Mouse (Mus musculus) myocyte (in vitro differentiated cells): ENCODE measurements around the gene Zfp239. TPM values are rescaled to one million over a fixed set of nuclear protein-coding genes. Genes with fewer than 3 reads are reported as not detected.

Experiments
- H3K27me3 ChIP-seq: one replicate; pipeline ENCODE4 v1.6.1; 2011; ENCODE audit not compliant: control insufficient read depth, insufficient read depth, insufficient read length
- H3K36me3 ChIP-seq: one replicate; pipeline ENCODE4 v1.6.1; 2011; ENCODE audit not compliant: control insufficient read depth, insufficient read depth
- H3K4me2 ChIP-seq: one replicate; pipeline ENCODE4 v1.6.1; 2011; ENCODE audit warnings: low read depth, control low read depth
- H3K4me3 ChIP-seq: one replicate; pipeline ENCODE4 v1.5.1; 2011; ENCODE audit warnings: mild to moderate bottlenecking, control low read depth, moderate library complexity
- H3K79me2 ChIP-seq: one replicate; pipeline ENCODE4 v1.6.1; 2011; ENCODE audit not compliant: control insufficient read depth, insufficient read depth
- H3ac ChIP-seq: one replicate; pipeline ENCODE4 v1.6.1; 2011; ENCODE audit not compliant: control insufficient read depth, insufficient read length
- CEBPB ChIP-seq: IDR thresholded peaks from 2 replicates; pipeline ENCODE4 v1.6.1; 2011; ENCODE audit warnings: mild to moderate bottlenecking, moderate library complexity; ENCODE audit not compliant: poor library complexity, insufficient read depth, severe bottlenecking
- E2F4 ChIP-seq: IDR thresholded peaks from one replicate; pipeline ENCODE4 v1.6.1; 2011; ENCODE audit warnings: mild to moderate bottlenecking, control low read depth, moderate library complexity; ENCODE audit not compliant: insufficient read depth
- MAX ChIP-seq: IDR thresholded peaks from one replicate; pipeline ENCODE4 v1.6.1; 2011; ENCODE audit warnings: low read depth, mild to moderate bottlenecking, control low read depth
- MYOD1 ChIP-seq, 3 experiments: IDR thresholded peaks; one replicate each; pipeline ENCODE4 v1.6.1; 2011; ENCODE audit warnings: control low read depth in 2 of 3, low read depth in 2 of 3, mild to moderate bottlenecking in 2 of 3, moderate library complexity in 1 of 3; ENCODE audit not compliant: insufficient read length in 2 of 3, control insufficient read depth in 1 of 3
- MYOG ChIP-seq, 3 experiments: IDR thresholded peaks; one replicate each; pipeline ENCODE4 v1.6.1; 2011; ENCODE audit warnings: control low read depth in 2 of 3, low read depth in 2 of 3, mild to moderate bottlenecking in 2 of 3; ENCODE audit not compliant: insufficient read length in 2 of 3, control insufficient read depth in 1 of 3, insufficient read depth in 1 of 3
- POLR2A ChIP-seq: IDR thresholded peaks from one replicate; pipeline ENCODE4 v1.6.1; 2011; ENCODE audit warnings: low read depth, mild to moderate bottlenecking, control low read depth, moderate library complexity; ENCODE audit not compliant: insufficient read length
- POLR2AphosphoS2 ChIP-seq: IDR thresholded peaks from one replicate; pipeline ENCODE4 v1.6.1; 2011; ENCODE audit warnings: low read depth, control low read depth; ENCODE audit not compliant: insufficient read length
- REST ChIP-seq: IDR thresholded peaks from one replicate; pipeline ENCODE4 v1.6.1; 2011; ENCODE audit warnings: mild to moderate bottlenecking, control low read depth, moderate library complexity; ENCODE audit not compliant: insufficient read depth, insufficient read length
- SRF ChIP-seq: IDR thresholded peaks from one replicate; pipeline ENCODE4 v1.6.1; 2011; ENCODE audit warnings: low read depth; ENCODE audit not compliant: control insufficient read depth, insufficient read length
- TCF12 ChIP-seq: IDR thresholded peaks from one replicate; pipeline ENCODE4 v1.6.1; 2011; ENCODE audit warnings: mild to moderate bottlenecking, control low read depth; ENCODE audit not compliant: poor library complexity, insufficient read depth, severe bottlenecking
- TCF3 ChIP-seq: IDR thresholded peaks from one replicate; pipeline ENCODE4 v1.6.1; 2011; ENCODE audit warnings: low read depth, control low read depth; ENCODE audit not compliant: insufficient read length
- USF1 ChIP-seq: IDR thresholded peaks from one replicate; pipeline ENCODE4 v1.6.1; 2011; ENCODE audit warnings: low read depth, mild to moderate bottlenecking, control low read depth, moderate library complexity
- polyA plus RNA-seq: library from polyadenylated mRNA; unstranded; fragments of >200 nt; fragmentation: generic; extraction: Trizol; gene quantifications from one replicate; pipeline ENCODE4 v1.2.1, GENCODE M21; 2012; ENCODE audit warnings: missing spikeins

Zfp239 gene
- polyA plus RNA-seq, 1 experiment = 2.1 TPM

DNA sequence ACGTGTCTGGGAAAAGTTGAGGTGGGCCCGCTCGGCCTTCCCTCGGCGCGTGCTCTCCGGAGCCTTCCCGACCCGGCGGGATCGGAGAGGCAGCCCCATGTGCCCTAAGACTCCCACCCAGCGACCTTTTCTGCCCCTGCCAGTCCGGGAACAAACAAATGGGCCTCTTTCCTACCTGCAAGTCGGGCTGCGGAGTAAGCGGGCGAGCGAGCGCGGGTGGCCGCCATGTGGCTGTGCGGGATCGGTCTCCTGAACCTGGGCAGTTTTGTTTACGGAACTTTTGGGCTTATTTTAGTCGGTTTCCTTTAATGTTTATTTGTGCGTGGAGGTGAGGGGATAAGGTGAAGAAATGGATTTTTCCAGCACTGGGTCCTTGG, 46.1 kb downstream of the Zfp239 start:
- H3K36me3 ChIP-seq = no peaks in the 10 kb centered on the region
- peak overlapping the region; percentile 78 for H3ac ChIP-seq
- peaks cover 68% of the 10 kb centered on the region for H3K79me2 ChIP-seq
- no peaks in the 10 kb centered on the region for H3K27me3 ChIP-seq
- H3K4me3 ChIP-seq = peak overlapping the region; percentile 96
- H3K4me2 ChIP-seq = peak overlapping the region; percentile 97
- no peak for TF ChIP-seq MYOG (IDR thresholded peaks at IDR 0.05; ENCODE audit: control insufficient read depth in 1 of 3, insufficient read depth in 1 of 3, insufficient read length in 2 of 3, low read depth in 2 of 3)
- TF ChIP-seq E2F4 = no peak
- no peak for TF ChIP-seq SRF
- TF ChIP-seq MAX = no peak
- TF ChIP-seq POLR2AphosphoS2 = no peak
- TF ChIP-seq REST = no peak
- TF ChIP-seq TCF12 = no peak
- TF ChIP-seq CEBPB = no peak
- no peak for TF ChIP-seq TCF3
- no peak for TF ChIP-seq POLR2A
- no peak for TF ChIP-seq USF1
- TF ChIP-seq MYOD1 (IDR thresholded peaks at IDR 0.05; ENCODE audit: control insufficient read depth in 1 of 3, insufficient read length in 2 of 3, low read depth in 2 of 3) = no peak

DNA sequence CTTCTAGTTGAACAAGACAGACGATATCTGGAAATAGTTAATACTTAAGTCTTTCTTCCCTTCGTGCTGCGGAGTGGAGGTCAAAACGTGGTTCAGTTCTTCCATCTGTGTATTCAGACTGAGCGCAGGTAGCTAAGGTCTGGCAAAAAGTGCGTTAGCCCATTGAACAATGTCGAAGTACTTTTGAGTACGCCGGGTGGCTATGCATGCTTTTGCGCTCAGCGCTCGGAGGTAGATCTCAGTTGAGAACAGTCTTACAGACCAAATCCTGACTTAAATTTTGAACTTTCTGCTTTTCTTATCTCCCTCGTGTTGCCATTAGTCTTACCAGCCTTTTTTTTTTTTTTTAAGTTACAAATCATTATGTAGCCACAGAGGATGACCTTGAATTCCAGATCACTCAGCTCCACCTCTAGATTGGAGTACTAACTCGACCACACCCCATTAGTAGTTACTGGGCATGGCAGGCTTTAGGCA, 46.6 kb downstream of the Zfp239 start:
- Histone ChIP-seq H3K36me3 (no peaks in the 10 kb centered on the region), H3K4me2 (peak overlapping the region; percentile 97), H3K4me3 (peak overlapping the region; percentile 96), H3ac (peak overlapping the region; percentile 78), H3K27me3 (no peaks in the 10 kb centered on the region), H3K79me2 (peaks cover 72% of the 10 kb centered on the region)
- no peak for TF ChIP-seq E2F4

DNA sequence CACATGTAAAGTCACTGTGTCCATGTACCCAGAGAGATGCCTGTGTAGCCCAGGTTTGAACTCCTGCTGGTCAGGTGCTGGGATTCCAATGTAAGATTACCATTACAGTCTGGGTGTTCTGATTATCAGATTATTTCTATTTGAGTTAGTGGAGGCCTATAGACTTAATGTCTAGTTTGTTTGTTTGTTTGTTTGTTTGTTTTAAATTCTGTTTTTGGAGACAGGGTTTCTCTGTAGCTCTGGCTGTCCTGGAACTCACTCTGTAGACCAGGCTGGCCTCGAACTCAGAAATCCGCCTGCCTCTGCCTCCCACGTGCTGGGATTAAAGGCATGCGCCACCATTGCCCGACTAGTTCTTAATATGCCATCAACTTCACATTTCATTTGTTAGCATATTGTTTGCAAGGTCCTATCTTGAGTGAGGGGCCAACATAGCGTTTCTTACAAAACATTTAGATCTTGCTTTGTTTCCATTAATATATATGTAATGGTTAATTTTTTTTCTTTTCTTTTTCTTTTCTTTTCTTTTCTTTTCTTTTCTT, 48.3 kb downstream of the Zfp239 start:
- TF ChIP-seq MYOD1 (IDR thresholded peaks at IDR 0.05; ENCODE audit: control insufficient read depth in 1 of 3, insufficient read length in 2 of 3, low read depth in 2 of 3) (no peak), TCF12 (no peak), E2F4 (no peak), POLR2A (no peak), SRF (no peak), CEBPB (no peak), REST (no peak), TCF3 (no peak), MYOG (IDR thresholded peaks at IDR 0.05; ENCODE audit: control insufficient read depth in 1 of 3, insufficient read depth in 1 of 3, insufficient read length in 2 of 3, low read depth in 2 of 3) (no peak), MAX (no peak), POLR2AphosphoS2 (no peak), USF1 (no peak)
- Histone ChIP-seq H3K79me2 (peaks cover 89% of the 10 kb centered on the region), H3K4me3 (peak overlapping the region; percentile 96), H3K27me3 (no peaks in the 10 kb centered on the region), H3ac (no peak overlapping the region), H3K36me3 (no peaks in the 10 kb centered on the region), H3K4me2 (peak overlapping the region; percentile 97)

DNA sequence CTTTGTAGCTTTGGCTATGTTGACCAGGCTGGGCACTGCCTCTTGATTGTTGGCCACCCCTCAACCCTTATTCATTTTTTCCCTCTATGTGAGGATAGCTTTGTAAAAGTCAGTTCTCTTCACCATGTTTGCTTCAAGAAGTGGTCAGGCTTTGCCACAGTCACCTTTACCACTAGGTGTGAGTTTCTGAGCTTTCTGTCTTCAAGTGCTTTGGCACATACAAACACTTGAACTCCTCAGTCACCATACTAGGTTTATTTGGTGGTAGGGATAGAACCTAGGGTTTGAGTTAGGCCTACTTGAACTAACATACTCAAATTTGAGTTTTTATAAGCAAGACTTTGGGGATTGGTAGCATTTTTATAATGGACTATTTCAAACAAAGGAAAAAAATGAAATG, 52.6 kb downstream of the Zfp239 start:
- Histone ChIP-seq H3K27me3 (no peaks in the 10 kb centered on the region), H3ac (no peak overlapping the region), H3K4me3 (no peak overlapping the region), H3K79me2 (peaks cover 100% of the 10 kb centered on the region), H3K36me3 (peaks cover 6% of the 10 kb centered on the region), H3K4me2 (no peak overlapping the region)
- TF ChIP-seq E2F4 (no peak), POLR2AphosphoS2 (no peak), REST (no peak), MYOG (IDR thresholded peaks at IDR 0.05; ENCODE audit: control insufficient read depth in 1 of 3, insufficient read depth in 1 of 3, insufficient read length in 2 of 3, low read depth in 2 of 3) (no peak), USF1 (no peak)

DNA sequence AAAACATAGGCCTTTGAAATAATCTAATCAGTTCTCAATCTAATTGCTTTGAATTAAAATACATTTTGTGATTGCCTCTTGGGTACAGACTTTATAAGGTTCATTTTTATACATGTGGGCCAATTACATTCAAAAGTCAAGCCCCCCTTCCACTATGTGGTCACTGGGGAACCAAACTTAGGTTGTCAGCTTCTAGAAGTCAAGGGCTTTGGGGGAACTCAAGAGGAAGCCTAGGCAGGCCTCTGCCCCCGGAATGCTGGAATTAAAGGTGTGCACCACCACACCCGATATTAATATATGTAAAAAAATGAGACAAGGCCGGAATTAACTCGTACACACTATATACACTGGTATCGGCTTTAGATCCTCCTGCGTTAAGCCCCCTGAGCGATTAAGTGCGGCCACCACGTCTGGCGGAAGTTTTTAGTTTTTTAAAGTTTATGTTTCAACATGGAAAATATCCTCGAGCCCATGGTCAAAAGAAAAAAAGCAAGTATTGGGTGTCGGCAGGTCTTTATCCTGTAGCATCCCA, 54.4 kb downstream of the Zfp239 start:
- Histone ChIP-seq H3K4me2 (peak overlapping the region; percentile 85), H3K27me3 (no peaks in the 10 kb centered on the region), H3K36me3 (peaks cover 9% of the 10 kb centered on the region), H3ac (no peak overlapping the region), H3K4me3 (peak overlapping the region; percentile 74), H3K79me2 (peaks cover 100% of the 10 kb centered on the region)
- TF ChIP-seq TCF3 = no peak
- no peak for TF ChIP-seq TCF12
- TF ChIP-seq MYOG (IDR thresholded peaks at IDR 0.05; ENCODE audit: control insufficient read depth in 1 of 3, insufficient read depth in 1 of 3, insufficient read length in 2 of 3, low read depth in 2 of 3) = no peak
- TF ChIP-seq POLR2AphosphoS2 = no peak
- no peak for TF ChIP-seq SRF
- TF ChIP-seq USF1 = no peak
- no peak for TF ChIP-seq POLR2A
- TF ChIP-seq REST = no peak
- no peak for TF ChIP-seq E2F4
- TF ChIP-seq MYOD1 (IDR thresholded peaks at IDR 0.05; ENCODE audit: control insufficient read depth in 1 of 3, insufficient read length in 2 of 3, low read depth in 2 of 3) = no peak
- TF ChIP-seq CEBPB = no peak
- TF ChIP-seq MAX = no peak
